Mouse (Mus musculus) kidney, embryonic 16.5 days (tissue): ENCODE results near the gene Trim21. TPM values are rescaled to one million over a fixed set of nuclear protein-coding genes. Genes with fewer than 3 reads are reported as not detected.

ENCODE experiments used
- ATAC-seq: fragments of 200-750 bp; cut with Nextera tagmentation; 2 replicates; pipeline ENCODE4 v1.8.0; 2017; ENCODE audit warnings: moderate TSS enrichment; ENCODE audit not compliant: low FRiP score, low TSS enrichment
- H3K27ac ChIP-seq: fragments of 300-500 bp; sonication (generic); 2 replicates; pipeline ENCODE4 v1.5.1; 2014; ENCODE audit warnings: low read length
- H3K27me3 ChIP-seq: fragments of 300-500 bp; sonication (generic); 2 replicates; pipeline ENCODE4 v1.6.1; 2014; ENCODE audit warnings: low read length, control low read depth, mixed read lengths; ENCODE audit not compliant: insufficient read depth
- H3K36me3 ChIP-seq: fragments of 300-500 bp; sonication (generic); 2 replicates; pipeline ENCODE4 v1.6.1; 2014; ENCODE audit warnings: low read length, control low read depth, mixed read lengths; ENCODE audit not compliant: insufficient read depth
- H3K4me1 ChIP-seq: fragments of 300-500 bp; sonication (generic); 2 replicates; pipeline ENCODE4 v1.6.1; 2014; ENCODE audit warnings: low read length, control low read depth, mixed read lengths; ENCODE audit not compliant: insufficient read depth
- H3K4me2 ChIP-seq: fragments of 300-500 bp; sonication (generic); replicated peaks from 2 replicates; pipeline ENCODE4 v1.6.1; 2014; ENCODE audit warnings: low read depth, low read length
- H3K4me3 ChIP-seq: fragments of 300-500 bp; sonication (generic); 2 replicates; pipeline ENCODE4 v1.5.1; 2014; ENCODE audit warnings: mild to moderate bottlenecking, low read length
- H3K9ac ChIP-seq: fragments of 300-500 bp; sonication (generic); replicated peaks from 2 replicates; pipeline ENCODE4 v1.6.1; 2014; ENCODE audit warnings: low read length
- H3K9me3 ChIP-seq: fragments of 300-500 bp; sonication (generic); 2 replicates; pipeline ENCODE4 v1.6.1; 2016; ENCODE audit warnings: low read length, control low read depth
- WGBS: fragments of 180-500 bp; shearing (Covaris S2); extraction: QIAGEN DNeasy Blood & Tissue Kit; methylation state at CpG from one replicate; pipeline ENCODE4 v1.1.7; 2014; 5-methylcytosine and 5-hydroxymethylcytosine counted together
- polyA plus RNA-seq: library from polyadenylated mRNA; unstranded; fragments of >200 nt; fragmentation: Nextera tagmentation; extraction: Ambion mirVana; gene quantifications from 2 replicates; pipeline ENCODE4 v1.2.1, GENCODE M21; 2015

Trim21 gene
- polyA plus RNA-seq, 1 experiment from 2014 or later, result 0.42 TPM

DNA sequence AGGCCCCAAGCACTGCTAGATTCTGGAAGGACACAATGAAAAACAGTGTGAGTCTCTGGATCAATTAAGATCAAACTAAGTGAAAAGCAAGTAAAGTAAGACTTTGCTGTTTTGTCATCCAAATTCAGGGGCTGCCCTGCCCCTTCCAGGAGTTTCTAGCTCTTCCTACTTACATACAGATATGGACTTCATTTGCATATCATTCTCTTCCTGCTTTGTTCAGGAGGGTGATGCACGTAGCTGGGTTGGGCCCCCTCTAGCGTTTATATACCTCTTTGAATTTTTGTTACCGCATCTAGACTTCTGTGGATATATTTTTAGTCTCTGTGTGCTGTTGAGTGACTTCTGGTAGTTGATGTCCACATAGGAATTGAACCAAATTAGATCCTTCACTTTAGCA is 24.0 kb downstream of the Trim21 start:
- H3K9ac ChIP-seq, result no peak overlapping the region
- WGBS, result 62% methylated on average over 3 of the region's 3 CpGs
- no peak overlapping the region for H3K4me2 ChIP-seq
- no peaks in the 10 kb centered on the region for H3K27me3 ChIP-seq
- H3K9me3 ChIP-seq, result no peaks in the 10 kb centered on the region
- no peak overlapping the region for H3K27ac ChIP-seq
- no peaks in the 10 kb centered on the region for H3K4me1 ChIP-seq
- no peaks in the 10 kb centered on the region for H3K36me3 ChIP-seq
- H3K4me3 ChIP-seq, result no peak overlapping the region
- no peak for ATAC-seq

DNA sequence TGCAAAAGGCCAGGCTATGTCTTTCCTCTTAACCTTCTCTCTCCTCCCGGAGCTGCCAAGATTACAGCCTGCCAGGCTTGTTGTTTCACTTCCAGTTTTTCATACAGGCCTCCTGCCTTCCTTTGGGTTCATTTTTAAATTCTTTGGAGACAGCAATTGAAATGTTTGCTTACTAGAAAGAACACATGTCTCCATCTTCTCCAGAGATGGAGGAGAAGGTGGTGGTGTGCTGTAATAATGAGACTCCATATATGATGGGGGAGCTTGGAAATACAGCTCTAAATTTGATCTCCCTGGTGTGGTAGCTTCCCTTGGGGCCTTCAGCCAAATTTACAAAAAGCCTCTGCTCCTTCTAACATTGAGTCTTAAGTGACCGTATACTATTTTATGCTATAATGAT is 24.7 kb downstream of the Trim21 start, which contains the start of gene Olfr548-ps1:
Olfr548-ps1 (plus strand) TSS at position 301 of the 400 bp plus-strand sequence.
- Histone ChIP-seq H3K9me3 (no peaks in the 10 kb centered on the region), H3K4me1 (no peaks in the 10 kb centered on the region), H3K36me3 (no peaks in the 10 kb centered on the region), H3K4me2 (no peak within 1 kb of the TSS), H3K27ac (no peak within 1 kb of the TSS), H3K9ac (no peak within 1 kb of the TSS), H3K4me3 (no peak within 1 kb of the TSS), H3K27me3 (no peaks in the 10 kb centered on the region)
- no peak for ATAC-seq
- 75% methylated on average over 2 of the region's 2 CpGs for WGBS

DNA sequence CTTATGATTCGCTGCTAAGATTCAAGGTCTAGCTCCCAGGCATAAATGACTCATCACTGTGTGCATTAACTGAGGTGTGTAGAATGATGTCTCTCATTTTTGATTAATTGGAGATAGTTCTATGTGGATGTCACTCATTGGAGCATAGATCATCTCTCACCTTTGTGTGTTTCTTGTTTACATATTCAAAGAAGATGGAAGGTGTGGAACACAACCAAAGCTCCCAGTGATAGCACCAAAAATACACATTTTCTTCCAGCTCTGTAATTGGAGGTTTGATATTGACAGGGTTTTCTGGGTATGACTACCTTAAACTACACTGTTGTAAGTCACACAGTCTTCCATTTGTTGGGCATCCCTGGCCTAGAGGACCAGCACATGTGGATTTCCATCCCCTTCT is 30.8 kb downstream of the Trim21 start, which contains the start of gene Olfr547:
Olfr547 (plus strand) TSS at position 301 of the 400 bp plus-strand sequence.
- Histone ChIP-seq H3K4me3 (no peak within 1 kb of the TSS), H3K4me1 (no peaks in the 10 kb centered on the region), H3K36me3 (no peaks in the 10 kb centered on the region), H3K27ac (no peak within 1 kb of the TSS), H3K9me3 (no peaks in the 10 kb centered on the region), H3K27me3 (no peaks in the 10 kb centered on the region), H3K9ac (no peak within 1 kb of the TSS), H3K4me2 (no peak within 1 kb of the TSS)
- 80% methylated on average over 1 of the region's 1 CpGs for WGBS
- no peak for ATAC-seq

DNA sequence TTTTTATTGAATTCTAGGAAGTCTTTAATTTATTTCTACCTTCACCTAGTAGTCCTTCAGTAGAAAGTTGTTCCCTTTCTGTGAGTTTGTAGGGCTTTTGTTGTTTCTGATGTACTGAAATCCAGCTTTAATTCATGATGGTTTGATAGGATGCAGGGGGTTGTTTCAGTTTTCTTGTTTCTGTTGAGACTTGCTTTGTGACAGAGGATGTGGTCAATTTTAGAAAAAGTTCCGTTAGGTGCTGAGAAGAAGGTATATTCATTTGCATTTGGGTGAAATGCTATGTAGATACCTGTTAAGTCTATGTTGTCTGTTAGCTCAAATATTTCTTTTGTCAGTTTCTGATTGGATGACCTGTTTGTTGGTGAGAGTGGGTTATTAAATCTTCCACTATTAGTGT is 36.2 kb downstream of the Trim21 start:
- Histone ChIP-seq H3K27ac (no peak overlapping the region), H3K4me2 (no peak overlapping the region)
- 76% methylated on average over 1 of the region's 1 CpGs for WGBS

DNA sequence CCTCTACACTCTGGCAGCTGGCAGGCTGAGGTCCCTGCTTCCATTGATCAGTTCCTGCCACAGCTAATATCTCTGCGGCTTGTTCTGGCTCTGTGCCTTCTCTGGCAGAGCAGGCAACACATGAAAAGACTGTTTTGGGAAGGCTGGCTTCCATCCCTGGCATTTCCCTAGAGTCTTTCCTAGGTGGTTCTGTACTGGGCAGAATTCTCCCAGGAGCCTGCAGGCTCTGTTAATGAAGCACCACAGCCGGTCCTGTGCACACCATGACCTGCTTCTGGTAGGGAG is 48.3 kb downstream of the Trim21 start:
- Histone ChIP-seq H3K36me3 (no peaks in the 10 kb centered on the region), H3K4me2 (no peak overlapping the region), H3K4me1 (no peaks in the 10 kb centered on the region), H3K4me3 (no peak overlapping the region), H3K27me3 (peaks cover 8% of the 10 kb centered on the region; the same call in 1 of the 2 replicates), H3K9me3 (no peaks in the 10 kb centered on the region), H3K9ac (no peak overlapping the region), H3K27ac (no peak overlapping the region)
- WGBS, result 89% methylated on average over 2 of the region's 2 CpGs
- no peak for ATAC-seq

More for the DNA sequence above, 36.2 kb downstream of the Trim21 start:
- no peaks in the 10 kb centered on the region for H3K36me3 ChIP-seq
- ATAC-seq, result no peak
- no peaks in the 10 kb centered on the region for H3K27me3 ChIP-seq
- H3K4me3 ChIP-seq, result no peak overlapping the region
- no peaks in the 10 kb centered on the region for H3K9me3 ChIP-seq
- H3K9ac ChIP-seq, result no peak overlapping the region
- no peaks in the 10 kb centered on the region for H3K4me1 ChIP-seq

DNA sequence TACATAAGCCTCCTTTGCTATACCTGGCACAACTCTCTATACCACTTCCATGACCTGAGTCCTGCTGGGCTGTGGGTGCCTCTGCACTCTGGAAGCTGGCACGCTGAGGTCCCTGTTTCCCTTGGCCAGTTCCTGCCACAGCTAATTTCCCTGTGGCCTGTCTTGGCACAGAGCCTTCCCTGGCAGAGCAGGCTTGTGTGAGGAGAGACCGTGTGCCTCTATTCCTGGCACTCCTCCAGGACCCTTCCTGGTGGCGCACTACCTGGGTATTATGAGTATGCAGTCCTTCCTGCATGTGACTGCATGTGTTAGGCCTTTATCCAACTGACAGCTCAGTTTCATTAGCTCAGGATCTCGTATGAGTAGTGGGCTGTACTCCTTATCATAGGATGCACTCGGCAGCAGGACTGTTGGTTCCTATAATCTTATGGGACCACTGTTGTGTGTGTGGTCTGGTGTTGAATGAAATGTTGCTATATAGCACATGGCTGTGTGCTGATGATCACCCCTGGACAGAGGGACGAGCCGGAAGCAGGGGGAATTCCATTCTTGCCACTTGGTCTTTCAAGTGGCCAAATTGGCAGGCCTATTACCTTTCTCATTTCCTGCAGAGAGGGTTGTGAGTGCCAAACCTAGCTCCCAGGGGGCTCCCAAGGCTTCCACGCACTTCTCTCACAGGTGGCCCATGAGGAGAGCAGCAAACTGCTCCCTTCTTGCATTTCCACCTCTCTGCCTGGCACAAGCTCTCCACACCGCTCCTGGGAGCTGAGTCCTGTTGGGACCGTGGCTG is 48.8 kb downstream of the Trim21 start:
- Histone ChIP-seq H3K4me3 (no peak overlapping the region), H3K4me2 (no peak overlapping the region), H3K9ac (no peak overlapping the region), H3K9me3 (no peaks in the 10 kb centered on the region), H3K4me1 (no peaks in the 10 kb centered on the region), H3K27ac (no peak overlapping the region), H3K27me3 (peaks cover 9% of the 10 kb centered on the region; the same call in 1 of the 2 replicates), H3K36me3 (no peaks in the 10 kb centered on the region)
- 64% methylated on average over 10 of the region's 10 CpGs for WGBS
- no peak for ATAC-seq

DNA sequence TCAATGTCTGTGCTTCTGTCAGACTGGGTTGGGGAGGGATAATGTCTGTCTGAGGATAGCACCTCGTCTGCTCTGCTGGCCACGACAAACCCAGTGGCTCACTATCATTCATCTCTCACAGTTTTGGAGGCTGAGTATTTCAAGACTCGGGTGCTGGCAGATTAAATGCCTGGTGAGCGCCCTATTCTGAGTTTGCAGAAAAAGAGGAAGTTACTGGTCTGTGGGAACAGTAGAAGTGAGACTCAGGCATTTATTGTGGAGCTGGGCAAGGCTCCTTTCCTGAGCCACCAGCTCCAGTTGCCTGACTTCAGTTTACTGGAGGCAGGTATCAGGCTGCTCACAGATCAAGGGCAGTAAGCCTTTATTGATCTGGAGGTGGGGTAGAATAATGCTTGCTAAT is 51.1 kb downstream of the Trim21 start:
- no peak overlapping the region for H3K4me3 ChIP-seq
- H3K36me3 ChIP-seq, result no peaks in the 10 kb centered on the region
- H3K4me2 ChIP-seq, result no peak overlapping the region
- H3K9ac ChIP-seq, result no peak overlapping the region
- no peak for ATAC-seq
- H3K9me3 ChIP-seq, result no peaks in the 10 kb centered on the region
- 69% methylated on average over 4 of the region's 4 CpGs for WGBS
- no peaks in the 10 kb centered on the region for H3K4me1 ChIP-seq
- H3K27ac ChIP-seq, result no peak overlapping the region
- H3K27me3 ChIP-seq, result peaks cover 11% of the 10 kb centered on the region; the same call in 1 of the 2 replicates

DNA sequence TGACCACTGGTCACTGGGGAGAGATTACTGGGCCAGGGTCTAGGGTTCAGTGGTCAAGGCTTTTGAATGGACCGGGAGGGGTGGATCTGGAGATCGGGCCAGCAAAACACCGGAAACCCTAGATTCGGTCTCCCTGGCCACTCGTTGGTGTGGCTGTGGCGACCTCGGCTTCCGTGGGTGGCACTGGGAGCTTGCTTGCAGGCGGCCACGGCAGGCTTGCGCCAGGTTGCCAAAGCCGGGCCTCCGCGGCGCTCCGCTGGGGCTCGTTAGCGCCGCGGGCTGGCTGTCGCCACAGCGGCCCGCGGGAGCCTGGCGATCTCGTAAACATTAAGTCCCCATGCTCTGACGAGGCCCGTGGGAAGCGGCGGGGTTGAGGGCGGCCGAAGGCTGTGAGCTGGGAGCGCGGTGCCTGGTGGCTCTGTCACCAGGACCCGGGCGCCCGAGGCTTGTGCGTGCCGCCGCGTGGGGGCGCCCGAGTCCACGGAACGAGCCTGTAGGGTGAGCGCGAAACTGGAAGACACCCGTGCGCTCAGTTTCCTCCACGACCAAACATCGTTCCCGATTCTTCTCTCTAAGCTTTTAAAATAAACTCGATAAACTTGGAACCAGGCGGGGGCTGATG is 52.4 kb downstream of the Trim21 start:
- Histone ChIP-seq H3K4me3 (peak overlapping the region; percentile 55), H3K9me3 (no peaks in the 10 kb centered on the region), H3K36me3 (no peaks in the 10 kb centered on the region), H3K27me3 (peaks cover 11% of the 10 kb centered on the region; the same call in 1 of the 2 replicates), H3K27ac (no peak overlapping the region), H3K4me2 (peak overlapping the region; percentile 94), H3K9ac (peak overlapping the region; percentile 77), H3K4me1 (no peaks in the 10 kb centered on the region)
- ATAC-seq, result peak; percentile 97
- WGBS, result under 1% methylated on average over 54 of the region's 54 CpGs

DNA sequence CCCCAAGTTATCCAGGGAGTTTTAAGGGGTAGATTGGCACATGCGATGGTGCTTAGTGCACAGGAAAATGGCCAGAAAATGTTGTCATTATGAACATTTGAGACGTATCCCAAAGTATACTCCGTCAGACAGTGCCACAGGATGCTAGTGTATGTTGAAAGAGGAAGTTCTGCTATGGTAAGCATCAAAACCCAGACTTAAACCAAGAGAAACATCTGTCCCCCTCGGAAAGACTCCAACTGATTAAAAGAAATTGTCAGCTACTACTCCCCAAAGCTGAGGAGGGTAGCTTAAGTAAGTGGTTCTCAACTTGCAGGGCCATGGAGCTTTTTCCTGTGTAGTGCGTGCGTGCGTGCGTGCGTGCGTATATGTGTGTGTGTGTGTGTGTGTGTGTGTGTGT is 53.4 kb downstream of the Trim21 start:
- Histone ChIP-seq H3K4me1 (no peaks in the 10 kb centered on the region), H3K9me3 (no peaks in the 10 kb centered on the region), H3K27me3 (peaks cover 11% of the 10 kb centered on the region; the same call in 1 of the 2 replicates), H3K4me3 (no peak overlapping the region), H3K4me2 (no peak overlapping the region), H3K27ac (no peak overlapping the region), H3K36me3 (no peaks in the 10 kb centered on the region), H3K9ac (no peak overlapping the region)
- 93% methylated on average over 10 of the region's 10 CpGs for WGBS
- no peak for ATAC-seq

DNA sequence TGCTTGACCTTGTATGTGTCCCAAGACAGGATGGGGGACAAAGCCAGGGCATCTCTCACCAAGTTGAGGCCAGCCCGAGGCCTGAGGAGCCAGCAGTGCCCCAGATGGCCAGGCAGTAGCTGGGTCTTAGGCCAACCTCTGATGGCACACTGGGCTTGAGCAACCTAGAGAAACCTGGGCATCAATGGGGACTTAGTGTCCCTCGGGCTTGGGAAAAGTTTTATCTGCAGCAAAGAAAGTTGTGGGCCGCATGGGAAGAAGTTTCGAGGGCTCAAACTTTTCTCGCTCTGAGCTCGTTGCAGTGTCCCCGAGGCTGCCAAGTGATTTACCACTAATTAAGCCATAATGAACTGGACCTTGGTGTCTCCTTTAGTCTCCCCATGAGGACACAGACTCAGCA is 55.6 kb downstream of the Trim21 start:
- H3K4me2 ChIP-seq, result no peak overlapping the region
- peaks cover 11% of the 10 kb centered on the region; the same call in 1 of the 2 replicates for H3K27me3 ChIP-seq
- no peak overlapping the region for H3K27ac ChIP-seq
- WGBS, result 80% methylated on average over 7 of the region's 7 CpGs
- ATAC-seq, result no peak
- H3K9me3 ChIP-seq, result no peaks in the 10 kb centered on the region
- H3K4me3 ChIP-seq, result no peak overlapping the region
- H3K9ac ChIP-seq, result no peak overlapping the region
- no peaks in the 10 kb centered on the region for H3K36me3 ChIP-seq
- H3K4me1 ChIP-seq, result no peaks in the 10 kb centered on the region
